Mouse (Mus musculus) G1E (cell line): ENCODE measurements around the gene Mon2. TPM values are rescaled to one million over a fixed set of nuclear protein-coding genes. Genes with fewer than 3 reads are reported as not detected.

Experiments used
- ATAC-seq: 2 replicates; pipeline ENCODE4 v1.8.0; 2016; ENCODE audit warnings: mild to moderate bottlenecking; ENCODE audit not compliant: insufficient number of reproducible peaks, poor library complexity, low FRiP score, severe bottlenecking; ENCODE audit errors: extremely low read depth
- DNase-seq: peaks from one replicate; pipeline ENCODE4 v3.0.0; 2012; ENCODE audit warnings: low spot score
- H3K27me3 ChIP-seq: 2 replicates; pipeline ENCODE4 v1.6.1; 2012; ENCODE audit warnings: mild to moderate bottlenecking, low read length, inconsistent platforms; ENCODE audit not compliant: insufficient read depth
- H3K36me3 ChIP-seq: replicated peaks from 2 replicates; pipeline ENCODE3; 2012; ENCODE audit warnings: mild to moderate bottlenecking, inconsistent platforms
- H3K4me1 ChIP-seq: 2 replicates; pipeline ENCODE4 v1.6.1; 2012; ENCODE audit warnings: low read depth, low read length, inconsistent platforms, mixed read lengths; ENCODE audit not compliant: insufficient read depth
- H3K4me3 ChIP-seq: 2 replicates; pipeline ENCODE4 v1.5.1; 2012; ENCODE audit warnings: low read depth, mild to moderate bottlenecking, inconsistent platforms, low read length, moderate library complexity, mixed read lengths
- H3K9me3 ChIP-seq: replicated peaks from 2 replicates; pipeline ENCODE4 v1.6.1; 2012; ENCODE audit warnings: inconsistent platforms
- CTCF ChIP-seq: IDR thresholded peaks from 2 replicates; pipeline ENCODE4 v1.5.1; 2012; ENCODE audit warnings: low read depth, low read length, inconsistent platforms, mixed read lengths
- GATA1 ChIP-seq: IDR thresholded peaks from 2 replicates; pipeline ENCODE4 v1.6.1; 2012; ENCODE audit warnings: borderline replicate concordance, low read length, inconsistent platforms, mixed read lengths
- GATA2 ChIP-seq: IDR thresholded peaks from 2 replicates; pipeline ENCODE4 v1.6.1; 2012; ENCODE audit warnings: low read depth, low read length, inconsistent platforms, borderline replicate concordance
- POLR2AphosphoS5 ChIP-seq: IDR thresholded peaks from 2 replicates; pipeline ENCODE4 v1.6.1; 2012; ENCODE audit warnings: low read depth, low read length, inconsistent platforms; ENCODE audit not compliant: insufficient replicate concordance
- TAL1 ChIP-seq: conservative IDR thresholded peaks from 2 replicates; pipeline ENCODE4 v1.6.1; 2012; ENCODE audit warnings: low read depth, low read length, inconsistent platforms, mixed read lengths
- polyA plus RNA-seq: library from polyadenylated mRNA; stranded (reverse); fragments of >175 nt; gene quantifications from 2 replicates; pipeline ENCODE4 v1.2.3, GENCODE M21; 2012
- total RNA-seq, 2 experiments: library from RNA; stranded (forward) in 1 of 2; stranded (reverse) in 1 of 2; fragments of 200-1000 nt in 1 of 2; fragments of >200 nt in 1 of 2; fragmentation: Nextera tagmentation in 1 of 2; gene quantifications; 2 replicates each; pipeline ENCODE4 v1.2.3; 2014 to 2017

Mon2 gene
- total and polyA plus RNA-seq, 3 experiments: 14.4 to 68.6 (median 65.7) TPM

- Histone ChIP-seq H3K9me3 (no peaks in the 10 kb centered on the region), H3K4me1 (peaks cover 35% of the 10 kb centered on the region), H3K27me3 (no peaks in the 10 kb centered on the region), H3K36me3 (peaks cover 29% of the 10 kb centered on the region), H3K4me3 (peak overlapping the region; percentile 94)
- DNase-seq (no peak), ATAC-seq (no peak)
- TF ChIP-seq CTCF (no peak), POLR2AphosphoS5 (no peak), TAL1 (no peak), GATA1 (no peak), GATA2 (no peak)
Observed at GRCm38 (mm10) chr10:122985252-122985514, 91.1 kb downstream of the Mon2 start.

GRCm38 (mm10) chr10:122984531-122985251, 91.6 kb downstream of the Mon2 start:
- DNase-seq (no peak), ATAC-seq (no peak)
- Histone ChIP-seq H3K4me3 (peak overlapping the region; percentile 94), H3K27me3 (no peaks in the 10 kb centered on the region), H3K9me3 (no peaks in the 10 kb centered on the region), H3K4me1 (peaks cover 35% of the 10 kb centered on the region), H3K36me3 (peaks cover 30% of the 10 kb centered on the region)
- no peak for TF ChIP-seq GATA2
- no peak for TF ChIP-seq GATA1

- no peak for DNase-seq
- ATAC-seq: no peak
- TF ChIP-seq GATA1: no peak
- TF ChIP-seq CTCF: no peak
- no peak for TF ChIP-seq POLR2AphosphoS5
- TF ChIP-seq GATA2: no peak
- no peak for TF ChIP-seq TAL1
- Histone ChIP-seq H3K36me3 (peaks cover 31% of the 10 kb centered on the region), H3K9me3 (no peaks in the 10 kb centered on the region), H3K27me3 (no peaks in the 10 kb centered on the region), H3K4me1 (peaks cover 35% of the 10 kb centered on the region), H3K4me3 (peak overlapping the region; percentile 94)
Observed at GRCm38 (mm10) chr10:122983579-122984530, 92.5 kb downstream of the Mon2 start.

- H3K4me3 ChIP-seq: peak overlapping the region; percentile 23; the same call in 1 of the 2 replicates
- DNase-seq: no peak
- peaks cover 31% of the 10 kb centered on the region for H3K4me1 ChIP-seq
- H3K27me3 ChIP-seq: no peaks in the 10 kb centered on the region
- H3K36me3 ChIP-seq: peaks cover 28% of the 10 kb centered on the region
- H3K9me3 ChIP-seq: no peaks in the 10 kb centered on the region
- no peak for ATAC-seq
- no peak for TF ChIP-seq TAL1
- TF ChIP-seq GATA2: no peak
- no peak for TF ChIP-seq GATA1
- no peak for TF ChIP-seq CTCF
- TF ChIP-seq POLR2AphosphoS5: no peak
Observed at GRCm38 (mm10) chr10:122982909-122983578, 93.3 kb downstream of the Mon2 start.

GRCm38 (mm10) chr10:122980123-122980522, 96.2 kb downstream of the Mon2 start:
- no peak overlapping the region for H3K4me3 ChIP-seq
- DNase-seq (no peak), ATAC-seq (no peak)
- no peak for TF ChIP-seq CTCF
- no peak for TF ChIP-seq POLR2AphosphoS5
- TF ChIP-seq TAL1: no peak
- no peak for TF ChIP-seq GATA2
- TF ChIP-seq GATA1: no peak
- no peaks in the 10 kb centered on the region for H3K27me3 ChIP-seq
- peaks cover 16% of the 10 kb centered on the region for H3K4me1 ChIP-seq
- no peaks in the 10 kb centered on the region for H3K9me3 ChIP-seq
- H3K36me3 ChIP-seq: peaks cover 28% of the 10 kb centered on the region

GRCm38 (mm10) chr10:122979356-122979755, 96.9 kb downstream of the Mon2 start:
- TF ChIP-seq GATA2 (no peak), GATA1 (no peak), TAL1 (no peak), CTCF (no peak), POLR2AphosphoS5 (no peak)
- Histone ChIP-seq H3K27me3 (no peaks in the 10 kb centered on the region), H3K4me3 (no peak overlapping the region), H3K36me3 (peaks cover 28% of the 10 kb centered on the region), H3K9me3 (no peaks in the 10 kb centered on the region), H3K4me1 (peaks cover 16% of the 10 kb centered on the region)
- DNase-seq (no peak), ATAC-seq (no peak)
